Mouse (Mus musculus): ENCODE results near the gene Cyth1. TPM values are rescaled to one million over a fixed set of nuclear protein-coding genes. Genes with fewer than 3 reads are reported as not detected.
A peak's percentile ranks its signal among the peaks of the same experiment; 100 is the strongest.

Gene Cyth1
- total and polyA plus RNA-seq, 3 experiments, result 49.7 to 108 (median 79.7) TPM

DNA sequence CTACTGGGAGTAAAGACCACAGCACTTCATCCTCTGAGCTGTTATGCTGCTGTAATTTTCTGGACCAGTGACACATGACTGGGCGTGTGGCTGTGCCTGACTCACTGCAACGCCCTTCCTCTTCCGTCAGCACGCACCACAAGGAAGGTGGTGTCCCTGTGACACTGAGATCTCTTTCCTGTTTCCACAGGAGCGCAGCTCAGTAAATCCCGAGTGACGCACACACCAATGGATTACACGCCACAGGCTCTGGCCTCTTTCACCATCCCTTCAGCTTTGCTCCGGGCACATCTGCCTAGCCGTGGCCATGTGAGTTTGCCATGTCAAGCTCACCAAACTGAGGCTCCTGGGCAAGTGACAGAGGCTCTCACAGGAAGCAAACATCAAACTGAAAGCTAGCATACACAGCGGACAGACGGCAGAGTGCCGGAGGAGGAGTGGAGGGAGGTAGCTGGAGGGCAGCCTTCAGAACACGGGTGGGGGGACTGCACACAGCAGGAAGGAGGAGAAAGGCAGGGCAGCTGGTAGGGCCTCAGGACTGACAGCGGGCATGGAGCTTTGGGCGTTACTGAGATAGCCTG, 102.5 kb downstream of the Cyth1 start (continued):
- TF ChIP-seq BHLHE40 (IDR thresholded peaks at IDR 0.05; ENCODE audit: low read depth, low read length) (peak; percentile 90), ZKSCAN1 (IDR thresholded peaks at IDR 0.05; ENCODE audit: borderline replicate concordance, low read depth, low read length) (no peak), E2F4 (IDR thresholded peaks at IDR 0.05; ENCODE audit: insufficient replicate concordance, low read depth, low read length) (no peak), TBP (conservative IDR thresholded peaks at IDR 0.05; ENCODE audit: low read depth, low read length) (peak; percentile 78), JUND (conservative IDR thresholded peaks at IDR 0.05; ENCODE audit: low read depth, low read length) (peak; percentile 55; the same call in 1 of the 2 replicates), ZMIZ1 (IDR thresholded peaks at IDR 0.05; ENCODE audit: low read depth, low read length) (peak; percentile 75; the same call in 1 of the 2 replicates), MYC (IDR thresholded peaks at IDR 0.05; ENCODE audit: low read depth, low read length) (peak; percentile 87; the same call in 1 of the 2 replicates), ZC3H11A (IDR thresholded peaks at IDR 0.05; ENCODE audit: low read depth, low read length) (no peak), MEF2A (IDR thresholded peaks at IDR 0.05; ENCODE audit: borderline replicate concordance, low read depth, low read length) (no peak), ZNF384 (IDR thresholded peaks at IDR 0.05; ENCODE audit: low read depth, low read length) (no peak), POLR2A (IDR thresholded peaks at IDR 0.05; ENCODE audit: low read depth, low read length) (peak; percentile 83)

DNA sequence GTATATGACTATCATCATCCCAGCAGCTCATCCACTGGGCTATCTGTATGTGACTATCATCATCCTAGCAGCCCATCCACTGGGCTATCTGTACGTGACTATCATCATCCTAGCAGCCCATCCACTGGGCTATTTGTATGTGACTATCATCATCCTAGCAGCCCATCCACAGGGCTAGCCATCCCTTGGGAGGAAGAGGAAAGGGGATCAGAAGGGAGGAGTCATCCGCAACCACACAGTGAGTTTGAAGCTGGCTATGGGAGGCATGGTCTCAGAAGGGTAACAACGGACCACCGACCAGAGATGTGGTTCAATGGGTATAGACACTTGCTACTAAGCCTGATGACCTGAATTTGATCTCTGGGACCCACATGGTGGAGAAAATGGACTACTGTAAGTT, 103.3 kb downstream of the Cyth1 start:
- H3K9me3 ChIP-seq (replicated peaks; ENCODE audit: low read length), result no peaks in the 10 kb centered on the region
- H3K27me3 ChIP-seq (replicated peaks), result no peaks in the 10 kb centered on the region
- H3K4me2 ChIP-seq (ENCODE audit: insufficient read depth, low read depth, poor library complexity, severe bottlenecking), result no peak overlapping the region
- no peak overlapping the region for H3K27ac ChIP-seq (ENCODE audit: insufficient read depth, low read depth)
- H3K4me3 ChIP-seq (replicated peaks in 1 of 3; ENCODE audit: low read depth in 2 of 3, low read length in 2 of 3, poor library complexity in 1 of 3), result no peak overlapping the region
- dilution Hi-C loops (cut with MboI; ENCODE audit: extremely low pct_ligation_motif_present, extremely low pct_unique_long_range_greater_than_20kb, low sequenced_read_pairs), result no loop called here
- peaks cover 0 to 4% of the 10 kb centered on the region in 2 experiments for H3K36me3 ChIP-seq (replicated peaks in 1 of 2; ENCODE audit: control insufficient read depth in 1 of 2, insufficient read depth in 1 of 2, low read length in 1 of 2)
- no peak overlapping the region for H3K9ac ChIP-seq (ENCODE audit: insufficient read depth, low read depth)
- TF ChIP-seq POLR2A (IDR thresholded peaks at IDR 0.05; ENCODE audit: low read depth, low read length) (no peak), EP300 (IDR thresholded peaks at IDR 0.05; ENCODE audit: low read length) (no peak), USF2 (conservative IDR thresholded peaks at IDR 0.05; ENCODE audit: low read depth, low read length) (no peak), HCFC1 (IDR thresholded peaks at IDR 0.05; ENCODE audit: low read depth, low read length) (no peak), PAX5 (IDR thresholded peaks at IDR 0.05; ENCODE audit: low read length) (no peak), CHD1 (IDR thresholded peaks at IDR 0.05; ENCODE audit: low read depth, low read length) (no peak), POLR2AphosphoS2 (IDR thresholded peaks at IDR 0.05; ENCODE audit: low read depth, low read length) (no peak), BHLHE40 (IDR thresholded peaks at IDR 0.05; ENCODE audit: low read depth, low read length) (no peak)
- H3K79me2 ChIP-seq (replicated peaks; ENCODE audit: control insufficient read depth, extremely low read depth, insufficient read depth, poor library complexity, severe bottlenecking), result no peaks in the 10 kb centered on the region
- DNase-seq (ENCODE audit: extremely low read depth), result no peak
- H3K4me1 ChIP-seq (ENCODE audit: control insufficient read depth in 1 of 2, insufficient read depth in 2 of 2), result peaks cover 21 to 22% of the 10 kb centered on the region in 2 experiments
- in situ Hi-C loops (cut with MboI; ENCODE audit: low pct_ligation_motif_present, low pct_unique_long_range_greater_than_20kb, low sequenced_read_pairs), result no loop called here

DNA sequence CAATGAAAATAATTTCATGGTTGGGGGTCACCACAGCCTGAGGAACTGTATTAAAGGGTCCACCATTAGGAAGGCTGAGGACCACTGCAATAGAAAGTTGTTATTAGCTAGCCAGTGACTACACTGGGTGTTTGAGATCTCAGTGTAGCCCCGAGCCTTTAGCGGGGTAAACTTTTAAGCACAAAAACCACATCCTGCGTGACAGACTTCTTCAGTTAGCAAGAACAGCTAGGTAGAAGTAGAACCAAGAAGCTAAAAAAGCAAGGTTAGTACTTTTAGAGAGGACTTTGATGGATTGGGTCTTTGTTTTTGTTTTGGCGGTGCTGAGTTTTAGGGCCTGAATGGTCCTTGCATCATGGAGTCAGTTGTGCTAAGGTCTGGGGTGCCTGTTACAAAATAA, 104.7 kb downstream of the Cyth1 start:
- no peak for TF ChIP-seq KAT2A (IDR thresholded peaks at IDR 0.05; ENCODE audit: insufficient replicate concordance, low read length)
- TF ChIP-seq UBTF (IDR thresholded peaks at IDR 0.05; ENCODE audit: low read depth, low read length), result no peak
- TF ChIP-seq NRF1 (IDR thresholded peaks at IDR 0.05; ENCODE audit: low read depth, low read length), result no peak
- no peak for TF ChIP-seq IRF4 (IDR thresholded peaks at IDR 0.05; ENCODE audit: low read depth, low read length)
- no peak for TF ChIP-seq BHLHE40 (IDR thresholded peaks at IDR 0.05; ENCODE audit: low read depth, low read length)
- TF ChIP-seq PAX5 (IDR thresholded peaks at IDR 0.05; ENCODE audit: low read length), result no peak
- no peak for TF ChIP-seq E2F4 (IDR thresholded peaks at IDR 0.05; ENCODE audit: insufficient replicate concordance, low read depth, low read length)
- no peak for TF ChIP-seq ELF1 (IDR thresholded peaks at IDR 0.05; ENCODE audit: low read depth, low read length)
- dilution Hi-C loops (cut with MboI; ENCODE audit: extremely low pct_ligation_motif_present, extremely low pct_unique_long_range_greater_than_20kb, low sequenced_read_pairs), result no loop called here
- Histone ChIP-seq H3K4me2 (ENCODE audit: insufficient read depth, low read depth, poor library complexity, severe bottlenecking) (no peak overlapping the region), H3K4me3 (replicated peaks in 1 of 3; ENCODE audit: low read depth in 2 of 3, low read length in 2 of 3, poor library complexity in 1 of 3) (no peak overlapping the region), H3K4me1 (ENCODE audit: control insufficient read depth in 1 of 2, insufficient read depth in 2 of 2) (peaks cover 21 to 22% of the 10 kb centered on the region in 2 experiments), H3K36me3 (replicated peaks in 1 of 2; ENCODE audit: control insufficient read depth in 1 of 2, insufficient read depth in 1 of 2, low read length in 1 of 2) (peaks cover 0 to 4% of the 10 kb centered on the region in 2 experiments), H3K9me3 (replicated peaks; ENCODE audit: low read length) (peaks cover 3% of the 10 kb centered on the region), H3K79me2 (replicated peaks; ENCODE audit: control insufficient read depth, extremely low read depth, insufficient read depth, poor library complexity, severe bottlenecking) (no peaks in the 10 kb centered on the region), H3K9ac (ENCODE audit: insufficient read depth, low read depth) (no peak overlapping the region), H3K27me3 (replicated peaks) (no peaks in the 10 kb centered on the region), H3K27ac (ENCODE audit: insufficient read depth, low read depth) (no peak overlapping the region)
- DNase-seq (ENCODE audit: extremely low read depth), result no peak
- in situ Hi-C loops (cut with MboI; ENCODE audit: low pct_ligation_motif_present, low pct_unique_long_range_greater_than_20kb, low sequenced_read_pairs), result no loop called here
